Mouse (Mus musculus) heart, embryonic 11.5 days (tissue): ENCODE results near the gene Pdzrn3. TPM values are rescaled to one million over a fixed set of nuclear protein-coding genes. Genes with fewer than 3 reads are reported as not detected.

ENCODE experiments used
- ATAC-seq: fragments of 200-750 bp; cut with Nextera tagmentation; replicated peaks from 2 replicates; pipeline ENCODE4 v1.8.0; 2017; ENCODE audit warnings: moderate library complexity; ENCODE audit not compliant: insufficient number of reproducible peaks, low FRiP score, low TSS enrichment
- H3K27ac ChIP-seq: fragments of 300-500 bp; sonication (generic); 2 replicates; pipeline ENCODE4 v1.5.1; 2014; ENCODE audit warnings: mild to moderate bottlenecking, low read depth, low read length
- H3K27me3 ChIP-seq: fragments of 300-500 bp; sonication (generic); 2 replicates; pipeline ENCODE4 v1.6.1; 2014; ENCODE audit warnings: mild to moderate bottlenecking, low read length, mixed read lengths; ENCODE audit not compliant: control insufficient read depth, insufficient read depth
- H3K36me3 ChIP-seq: fragments of 300-500 bp; sonication (generic); 2 replicates; pipeline ENCODE4 v1.6.1; 2014; ENCODE audit warnings: mild to moderate bottlenecking, low read length, moderate library complexity, mixed read lengths; ENCODE audit not compliant: control insufficient read depth, insufficient read depth
- H3K4me1 ChIP-seq: fragments of 300-500 bp; sonication (generic); 2 replicates; pipeline ENCODE4 v1.6.1; 2014; ENCODE audit warnings: low read length; ENCODE audit not compliant: control insufficient read depth, insufficient read depth
- H3K4me2 ChIP-seq: fragments of 300-500 bp; sonication (generic); 2 replicates; pipeline ENCODE4 v1.6.1; 2014; ENCODE audit warnings: mild to moderate bottlenecking, moderate library complexity
- H3K4me3 ChIP-seq: fragments of 300-500 bp; sonication (generic); 2 replicates; pipeline ENCODE4 v1.5.1; 2014; ENCODE audit warnings: low read depth, low read length
- H3K9ac ChIP-seq: fragments of 300-500 bp; sonication (generic); 2 replicates; pipeline ENCODE4 v1.6.1; 2014; ENCODE audit warnings: mild to moderate bottlenecking, low read depth, low read length, moderate library complexity
- H3K9me3 ChIP-seq: fragments of 300-500 bp; sonication (generic); replicated peaks from 2 replicates; pipeline ENCODE4 v1.6.1; 2016; ENCODE audit warnings: low read length; ENCODE audit not compliant: control insufficient read depth
- WGBS: fragments of 180-500 bp; shearing (Covaris S2); extraction: QIAGEN DNeasy Blood & Tissue Kit; methylation state at CpG from one replicate; pipeline ENCODE4 v1.1.7; 2014; ENCODE audit not compliant: insufficient replicate concordance; 5-methylcytosine and 5-hydroxymethylcytosine counted together
- polyA plus RNA-seq: library from polyadenylated mRNA; unstranded; fragments of >200 nt; fragmentation: Nextera tagmentation; extraction: Ambion mirVana; gene quantifications from 2 replicates; pipeline ENCODE4 v1.2.1, GENCODE M21; 2014

Gene Pdzrn3
- polyA plus RNA-seq, 1 experiment from 2014 or later, result 10.5 TPM

- Histone ChIP-seq H3K27me3 (no peaks in the 10 kb centered on the region), H3K36me3 (peaks cover 27% of the 10 kb centered on the region), H3K4me1 (no peaks in the 10 kb centered on the region), H3K9me3 (no peaks in the 10 kb centered on the region), H3K4me2 (no peak overlapping the region), H3K9ac (no peak overlapping the region), H3K27ac (no peak overlapping the region), H3K4me3 (no peak overlapping the region)
- WGBS, result 79% methylated on average over 1 of the region's 1 CpGs
- ATAC-seq, result no peak
Measured at GRCm38 (mm10) chr6:101153511-101153921, 224.2 kb downstream of the Pdzrn3 start.

- WGBS, result 75% methylated on average over 3 of the region's 3 CpGs
- no peak overlapping the region for H3K9ac ChIP-seq
- H3K4me3 ChIP-seq, result no peak overlapping the region
- no peak for ATAC-seq
- no peaks in the 10 kb centered on the region for H3K36me3 ChIP-seq
- H3K27me3 ChIP-seq, result no peaks in the 10 kb centered on the region
- no peak overlapping the region for H3K4me2 ChIP-seq
- H3K27ac ChIP-seq, result no peak overlapping the region
- H3K9me3 ChIP-seq, result no peaks in the 10 kb centered on the region
- no peaks in the 10 kb centered on the region for H3K4me1 ChIP-seq
Measured at GRCm38 (mm10) chr6:101135368-101135767, 242.3 kb downstream of the Pdzrn3 start.

- no peak overlapping the region for H3K27ac ChIP-seq
- H3K9ac ChIP-seq, result no peak overlapping the region
- H3K4me1 ChIP-seq, result no peaks in the 10 kb centered on the region
- no peaks in the 10 kb centered on the region for H3K27me3 ChIP-seq
- H3K9me3 ChIP-seq, result no peaks in the 10 kb centered on the region
- WGBS, result 71% methylated on average over 5 of the region's 5 CpGs
- H3K4me2 ChIP-seq, result no peak overlapping the region
- no peak overlapping the region for H3K4me3 ChIP-seq
- no peaks in the 10 kb centered on the region for H3K36me3 ChIP-seq
- no peak for ATAC-seq
Measured at GRCm38 (mm10) chr6:101125396-101125795, 252.3 kb downstream of the Pdzrn3 start.

GRCm38 (mm10) chr6:101108951-101109350, 268.7 kb downstream of the Pdzrn3 start:
- Histone ChIP-seq H3K27ac (no peak overlapping the region), H3K4me1 (no peaks in the 10 kb centered on the region), H3K9ac (no peak overlapping the region), H3K4me2 (no peak overlapping the region), H3K9me3 (no peaks in the 10 kb centered on the region), H3K27me3 (no peaks in the 10 kb centered on the region), H3K4me3 (no peak overlapping the region), H3K36me3 (no peaks in the 10 kb centered on the region)
- no peak for ATAC-seq
- 67% methylated on average over 1 of the region's 1 CpGs for WGBS

- no peaks in the 10 kb centered on the region for H3K27me3 ChIP-seq
- H3K4me3 ChIP-seq, result no peak overlapping the region
- 86% methylated on average over 6 of the region's 6 CpGs for WGBS
- no peaks in the 10 kb centered on the region for H3K9me3 ChIP-seq
- no peaks in the 10 kb centered on the region for H3K36me3 ChIP-seq
- H3K9ac ChIP-seq, result no peak overlapping the region
- H3K4me2 ChIP-seq, result no peak overlapping the region
- no peak for ATAC-seq
- H3K27ac ChIP-seq, result no peak overlapping the region
- no peaks in the 10 kb centered on the region for H3K4me1 ChIP-seq
Measured at GRCm38 (mm10) chr6:101103506-101103905, 274.2 kb downstream of the Pdzrn3 start.

- no peaks in the 10 kb centered on the region for H3K4me1 ChIP-seq
- no peak overlapping the region for H3K4me3 ChIP-seq
- H3K9ac ChIP-seq, result no peak overlapping the region
- no peaks in the 10 kb centered on the region for H3K36me3 ChIP-seq
- ATAC-seq, result no peak
- H3K4me2 ChIP-seq, result no peak overlapping the region
- H3K9me3 ChIP-seq, result no peaks in the 10 kb centered on the region
- WGBS, result 77% methylated on average over 14 of the region's 14 CpGs
- H3K27ac ChIP-seq, result no peak overlapping the region
- H3K27me3 ChIP-seq, result no peaks in the 10 kb centered on the region
Measured at GRCm38 (mm10) chr6:101101709-101102654, 275.7 kb downstream of the Pdzrn3 start.
